Mouse (Mus musculus) lung, postnatal 0 days (tissue): ENCODE results near the gene Etnppl.

Experiments
- CTCF ChIP-seq: IDR thresholded peaks from 2 replicates; pipeline ENCODE4 v1.5.1; 2016; ENCODE audit warnings: antibody characterized with exemption, mild to moderate bottlenecking
- EP300 ChIP-seq: IDR thresholded peaks from 2 replicates; pipeline ENCODE4 v1.6.1; 2016; ENCODE audit warnings: antibody characterized with exemption, mild to moderate bottlenecking, control low read depth

DNA sequence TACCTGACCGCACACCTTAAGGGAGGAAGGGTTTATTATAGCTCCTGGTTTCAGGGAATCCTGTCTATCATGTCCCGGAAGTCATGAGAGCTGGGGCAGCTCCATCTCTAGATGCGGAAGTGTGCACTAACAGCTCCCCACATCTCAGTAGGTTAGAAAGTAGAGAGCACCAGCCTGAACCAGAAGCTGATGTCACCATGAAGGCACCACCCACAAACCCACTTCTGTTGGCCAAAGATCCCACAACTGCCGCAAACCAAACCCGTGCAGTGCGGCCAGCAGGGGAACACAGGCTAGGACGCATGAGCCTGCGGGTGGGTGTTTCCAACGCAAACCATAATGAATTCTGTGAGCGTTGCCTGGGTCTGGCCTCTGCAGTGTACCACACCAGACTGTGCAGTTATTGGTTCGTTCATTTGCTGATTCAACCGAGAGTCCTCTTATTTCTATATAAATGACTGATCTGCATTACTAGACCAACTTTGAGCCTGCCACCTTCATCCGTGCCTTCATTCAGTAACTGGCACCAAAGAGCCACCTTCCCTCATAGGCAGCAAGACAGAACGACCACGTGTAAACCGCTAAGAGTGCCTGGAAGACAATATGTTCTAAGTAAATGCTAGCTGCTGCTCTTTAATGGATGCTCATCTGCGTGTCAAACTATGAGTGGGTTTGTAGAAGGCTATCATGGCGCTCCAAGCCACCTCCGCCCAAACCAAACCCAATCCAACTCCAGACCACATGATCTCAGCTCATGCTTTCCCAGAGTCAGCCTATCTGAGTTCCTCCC lies 60.6 kb downstream of the Etnppl start:
- TF ChIP-seq CTCF: no peak
- no peak for TF ChIP-seq EP300
